Mouse (Mus musculus) G1E (cell line): ENCODE measurements at regions not wholly inside any gene's neighbourhood (a gene's known extent, or its start where the extent isn't known, plus 50 kb on each side); places are given as distances from the start of the nearest gene placed in this dataset.

ENCODE experiments used
- ATAC-seq: 2 replicates; pipeline ENCODE4 v1.8.0; 2016; ENCODE audit warnings: mild to moderate bottlenecking; ENCODE audit not compliant: insufficient number of reproducible peaks, poor library complexity, low FRiP score, severe bottlenecking; ENCODE audit errors: extremely low read depth
- DNase-seq: peaks from one replicate; pipeline ENCODE4 v3.0.0; 2012; ENCODE audit warnings: low spot score
- H3K27me3 ChIP-seq: 2 replicates; pipeline ENCODE4 v1.6.1; 2012; ENCODE audit warnings: mild to moderate bottlenecking, low read length, inconsistent platforms; ENCODE audit not compliant: insufficient read depth
- H3K36me3 ChIP-seq: replicated peaks from 2 replicates; pipeline ENCODE3; 2012; ENCODE audit warnings: mild to moderate bottlenecking, inconsistent platforms
- H3K4me1 ChIP-seq: 2 replicates; pipeline ENCODE4 v1.6.1; 2012; ENCODE audit warnings: low read depth, low read length, inconsistent platforms, mixed read lengths; ENCODE audit not compliant: insufficient read depth
- H3K4me3 ChIP-seq: 2 replicates; pipeline ENCODE4 v1.5.1; 2012; ENCODE audit warnings: low read depth, mild to moderate bottlenecking, inconsistent platforms, low read length, moderate library complexity, mixed read lengths
- H3K9me3 ChIP-seq: replicated peaks from 2 replicates; pipeline ENCODE4 v1.6.1; 2012; ENCODE audit warnings: inconsistent platforms
- CTCF ChIP-seq: IDR thresholded peaks from 2 replicates; pipeline ENCODE4 v1.5.1; 2012; ENCODE audit warnings: low read depth, low read length, inconsistent platforms, mixed read lengths
- GATA1 ChIP-seq: IDR thresholded peaks from 2 replicates; pipeline ENCODE4 v1.6.1; 2012; ENCODE audit warnings: borderline replicate concordance, low read length, inconsistent platforms, mixed read lengths
- GATA2 ChIP-seq: IDR thresholded peaks from 2 replicates; pipeline ENCODE4 v1.6.1; 2012; ENCODE audit warnings: low read depth, low read length, inconsistent platforms, borderline replicate concordance
- POLR2AphosphoS5 ChIP-seq: IDR thresholded peaks from 2 replicates; pipeline ENCODE4 v1.6.1; 2012; ENCODE audit warnings: low read depth, low read length, inconsistent platforms; ENCODE audit not compliant: insufficient replicate concordance
- TAL1 ChIP-seq: conservative IDR thresholded peaks from 2 replicates; pipeline ENCODE4 v1.6.1; 2012; ENCODE audit warnings: low read depth, low read length, inconsistent platforms, mixed read lengths

GRCm38 (mm10) chr3:148561211-148561610 lies 429.1 kb downstream of the Adgrl2 start:
- Histone ChIP-seq H3K36me3 (no peaks in the 10 kb centered on the region), H3K4me3 (no peak overlapping the region)
- no peak for TF ChIP-seq POLR2AphosphoS5
- no peak for TF ChIP-seq GATA1
- no peak for TF ChIP-seq CTCF
- TF ChIP-seq TAL1, result no peak
- no peak for TF ChIP-seq GATA2

GRCm38 (mm10) chr3:148559752-148560460 lies 430.4 kb downstream of the Adgrl2 start:
- H3K36me3 ChIP-seq, result no peaks in the 10 kb centered on the region
- H3K27me3 ChIP-seq, result no peaks in the 10 kb centered on the region
- DNase-seq (no peak), ATAC-seq (no peak)
- H3K4me1 ChIP-seq, result no peaks in the 10 kb centered on the region
- TF ChIP-seq GATA1, result no peak
- no peak for TF ChIP-seq GATA2
- TF ChIP-seq POLR2AphosphoS5, result no peak
- TF ChIP-seq TAL1, result no peak
- TF ChIP-seq CTCF, result no peak
- H3K4me3 ChIP-seq, result no peak overlapping the region
- peaks cover 20% of the 10 kb centered on the region for H3K9me3 ChIP-seq

More at GRCm38 (mm10) chr3:148561211-148561610, 429.1 kb downstream of the Adgrl2 start:
- Histone ChIP-seq H3K4me1 (no peaks in the 10 kb centered on the region), H3K9me3 (peaks cover 26% of the 10 kb centered on the region), H3K27me3 (no peaks in the 10 kb centered on the region)
- ATAC-seq, result no peak
- DNase-seq, result no peak

- H3K27me3 ChIP-seq, result no peaks in the 10 kb centered on the region
- H3K9me3 ChIP-seq, result peaks cover 16% of the 10 kb centered on the region
- ATAC-seq (no peak), DNase-seq (no peak)
- H3K36me3 ChIP-seq, result no peaks in the 10 kb centered on the region
- no peak overlapping the region for H3K4me3 ChIP-seq
- TF ChIP-seq TAL1, result no peak
- no peak for TF ChIP-seq POLR2AphosphoS5
- TF ChIP-seq GATA1, result no peak
- no peak for TF ChIP-seq GATA2
- TF ChIP-seq CTCF, result no peak
- H3K4me1 ChIP-seq, result no peaks in the 10 kb centered on the region
Measured at GRCm38 (mm10) chr3:148558592-148559157, 431.7 kb downstream of the Adgrl2 start.

GRCm38 (mm10) chr3:148555324-148555723 lies 435.0 kb downstream of the Adgrl2 start:
- DNase-seq, result no peak
- Histone ChIP-seq H3K9me3 (peaks cover 10% of the 10 kb centered on the region), H3K27me3 (no peaks in the 10 kb centered on the region), H3K4me1 (no peaks in the 10 kb centered on the region), H3K36me3 (no peaks in the 10 kb centered on the region), H3K4me3 (no peak overlapping the region)
- no peak for TF ChIP-seq CTCF
- no peak for TF ChIP-seq TAL1
- TF ChIP-seq GATA2, result no peak
- no peak for TF ChIP-seq POLR2AphosphoS5
- no peak for TF ChIP-seq GATA1
- no peak for ATAC-seq

- ATAC-seq, result no peak
- H3K4me3 ChIP-seq, result no peak overlapping the region
- no peak for DNase-seq
- no peaks in the 10 kb centered on the region for H3K4me1 ChIP-seq
- H3K9me3 ChIP-seq, result peaks cover 24% of the 10 kb centered on the region
- TF ChIP-seq GATA2 (no peak), POLR2AphosphoS5 (no peak), CTCF (no peak), TAL1 (no peak), GATA1 (no peak)
- no peaks in the 10 kb centered on the region for H3K36me3 ChIP-seq
- no peaks in the 10 kb centered on the region for H3K27me3 ChIP-seq
Measured at GRCm38 (mm10) chr3:148550716-148551115, 439.6 kb downstream of the Adgrl2 start.

- no peak overlapping the region for H3K4me3 ChIP-seq
- H3K27me3 ChIP-seq, result no peaks in the 10 kb centered on the region
- ATAC-seq (no peak), DNase-seq (no peak)
- no peaks in the 10 kb centered on the region for H3K36me3 ChIP-seq
- H3K9me3 ChIP-seq, result peaks cover 33% of the 10 kb centered on the region
- H3K4me1 ChIP-seq, result no peaks in the 10 kb centered on the region
- TF ChIP-seq GATA2 (no peak), POLR2AphosphoS5 (no peak), CTCF (no peak)
Measured at GRCm38 (mm10) chr3:148544929-148545328, 445.4 kb downstream of the Adgrl2 start.
